Mouse (Mus musculus): ENCODE measurements around the gene Gmeb2. TPM values are rescaled to one million over a fixed set of nuclear protein-coding genes. Genes with fewer than 3 reads are reported as not detected.
A peak's percentile ranks its signal among the peaks of the same experiment; 100 is the strongest.

Gene Gmeb2
- total RNA-seq, 2 experiments from 2014 or later: 6.6 to 6.8 TPM

DNA sequence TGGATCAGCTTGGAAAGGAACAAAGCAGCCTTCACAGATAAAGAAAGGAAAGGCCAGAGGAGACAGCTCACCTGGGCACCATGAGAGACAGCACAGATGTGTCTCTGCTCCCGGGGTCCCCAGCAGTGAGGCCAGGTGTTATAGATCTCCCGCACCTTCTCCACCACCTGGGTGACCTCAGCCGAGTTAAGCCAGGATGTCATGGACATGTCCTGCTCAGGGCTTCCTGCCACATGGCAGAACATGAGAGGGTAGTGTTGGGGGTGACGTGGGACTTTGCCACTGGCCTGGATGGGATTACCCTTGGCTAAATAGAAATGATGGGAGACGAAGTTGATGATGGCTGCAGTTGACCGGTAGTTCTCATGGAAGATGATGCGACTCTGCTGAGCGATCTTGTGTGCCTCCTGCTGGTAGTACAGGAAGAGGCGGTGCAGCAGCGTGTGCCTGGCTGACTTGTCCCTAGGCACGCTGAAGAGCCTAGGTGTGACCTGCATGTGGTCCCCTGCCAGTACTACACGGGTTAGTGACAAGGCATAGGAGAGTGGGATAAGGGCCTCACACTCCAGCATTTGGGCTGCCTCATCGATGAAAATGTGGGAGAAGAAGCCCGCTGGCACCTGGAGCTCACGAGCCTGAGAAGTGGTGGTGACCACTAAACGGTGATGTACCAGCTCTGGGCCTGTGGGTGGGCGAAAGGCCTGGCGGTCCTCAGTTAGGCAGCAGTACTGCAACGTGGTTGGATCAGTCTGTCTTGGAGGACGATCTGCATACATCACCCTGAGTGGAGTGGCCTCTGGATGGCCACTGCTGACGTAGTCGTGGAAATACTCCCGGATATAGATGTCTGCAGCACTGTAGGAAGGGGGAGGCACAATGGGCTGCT, 51.9 kb downstream of the Gmeb2 start:
- intact Hi-C loops (cut with DNase I; ENCODE audit: low total_unique reads): no loop called here
- no peak for DNase-seq

DNA sequence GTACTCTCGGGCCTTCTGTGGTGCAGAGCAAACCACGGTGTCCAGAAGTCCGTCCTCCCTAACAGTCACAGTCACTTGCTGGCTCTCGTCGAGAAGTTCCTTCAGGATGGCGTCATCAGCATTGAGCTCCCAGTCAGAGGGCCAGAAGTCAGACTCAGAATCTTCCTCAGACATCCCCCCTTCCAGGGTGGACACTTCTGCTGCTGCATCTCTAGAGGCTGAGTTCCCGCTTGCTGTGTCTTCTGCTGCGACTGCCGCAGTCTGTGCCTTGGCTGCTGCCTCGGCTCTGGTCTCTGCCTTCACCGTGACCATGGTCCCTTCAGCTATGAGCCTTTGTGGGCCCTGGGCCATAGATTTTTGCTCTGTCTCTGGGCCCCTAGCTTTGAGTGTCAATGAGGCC, 53.2 kb downstream of the Gmeb2 start:
- DNase-seq: no peak
- intact Hi-C loops (cut with DNase I; ENCODE audit: low total_unique reads): no loop called here

DNA sequence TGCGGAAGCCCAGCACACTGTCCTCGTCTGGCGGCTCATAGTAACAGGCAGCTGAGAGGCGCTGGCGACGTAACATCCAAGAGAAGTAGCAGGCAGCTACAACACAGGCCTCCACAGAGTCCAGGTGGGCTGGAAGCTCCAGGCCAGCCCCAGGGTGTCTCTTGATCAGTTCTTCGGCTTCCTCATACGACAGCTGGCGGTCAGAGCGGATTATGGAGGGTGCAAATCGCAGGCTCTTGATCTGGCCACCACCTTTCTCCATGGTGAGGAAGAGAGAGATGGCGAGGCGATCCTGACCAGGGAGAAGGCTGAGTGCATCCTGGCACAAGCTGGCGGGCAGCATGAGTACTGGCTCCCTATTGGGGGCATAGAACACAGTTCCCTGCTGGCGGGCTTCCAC, 54.4 kb downstream of the Gmeb2 start:
- DNase-seq: no peak
- intact Hi-C loops (cut with DNase I; ENCODE audit: low total_unique reads): no loop called here

DNA sequence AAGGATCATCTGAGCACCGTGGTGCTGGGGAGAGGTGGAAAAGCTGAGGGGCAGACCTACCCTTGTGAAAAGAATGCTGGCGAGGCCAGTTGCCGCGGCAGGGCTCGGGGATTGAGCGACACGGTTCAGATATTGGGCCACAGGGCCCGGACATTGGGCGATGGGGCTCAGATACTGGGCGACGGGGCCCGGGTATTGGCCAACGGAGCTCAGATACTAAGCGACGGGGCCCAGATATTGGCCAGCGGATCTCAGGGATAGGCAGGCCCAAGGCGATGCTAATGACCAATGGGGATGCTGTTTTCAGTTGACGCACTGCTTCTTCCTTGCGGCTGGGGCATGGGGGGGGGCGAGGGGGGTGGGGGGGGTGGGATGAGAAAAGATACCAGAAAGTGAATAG, 56.7 kb downstream of the Gmeb2 start:
- intact Hi-C loops (cut with DNase I; ENCODE audit: low total_unique reads): no loop called here
- DNase-seq: no peak

DNA sequence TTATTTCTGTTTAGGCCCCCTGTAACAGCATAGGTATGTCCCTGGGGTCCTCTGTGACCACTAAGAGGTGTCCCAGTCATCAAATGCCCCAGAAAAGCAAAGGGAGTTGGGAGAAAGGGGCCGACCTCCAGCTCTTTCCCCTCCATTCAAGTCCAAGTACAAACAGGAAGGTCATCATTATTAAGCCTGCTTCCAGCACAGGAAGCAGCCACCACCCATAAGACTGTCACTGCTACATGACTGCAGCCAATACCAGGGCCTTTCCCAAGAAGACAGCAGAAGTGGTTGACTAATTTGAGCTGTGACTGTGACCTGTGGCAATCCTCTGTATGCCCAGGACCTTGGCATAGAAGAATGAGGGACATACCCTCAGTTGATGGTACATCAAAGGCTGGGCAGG, 59.5 kb downstream of the Gmeb2 start:
- intact Hi-C loops (cut with DNase I; ENCODE audit: low total_unique reads): no loop called here
- DNase-seq: no peak

DNA sequence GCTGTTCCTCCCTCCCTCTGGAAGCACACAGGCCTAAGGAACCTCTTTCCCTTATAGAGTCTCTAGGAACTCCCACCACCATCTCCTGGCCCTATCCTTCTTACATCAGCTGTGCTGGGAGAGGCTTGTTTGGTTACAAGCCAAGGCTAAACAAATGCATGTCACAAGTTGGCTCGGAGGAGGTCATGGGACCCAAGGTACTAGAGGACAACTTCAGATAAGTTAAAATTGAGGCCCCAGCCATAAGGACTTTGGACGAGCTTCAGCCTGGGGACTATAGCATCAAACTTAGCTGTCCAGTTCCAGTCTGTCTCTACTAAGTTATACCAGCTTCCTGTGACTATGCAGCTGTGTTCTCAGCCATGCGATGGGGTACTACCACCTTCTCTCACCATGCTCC, 60.7 kb downstream of the Gmeb2 start:
- intact Hi-C loops (cut with DNase I; ENCODE audit: low total_unique reads): no loop called here
- no peak for DNase-seq

DNA sequence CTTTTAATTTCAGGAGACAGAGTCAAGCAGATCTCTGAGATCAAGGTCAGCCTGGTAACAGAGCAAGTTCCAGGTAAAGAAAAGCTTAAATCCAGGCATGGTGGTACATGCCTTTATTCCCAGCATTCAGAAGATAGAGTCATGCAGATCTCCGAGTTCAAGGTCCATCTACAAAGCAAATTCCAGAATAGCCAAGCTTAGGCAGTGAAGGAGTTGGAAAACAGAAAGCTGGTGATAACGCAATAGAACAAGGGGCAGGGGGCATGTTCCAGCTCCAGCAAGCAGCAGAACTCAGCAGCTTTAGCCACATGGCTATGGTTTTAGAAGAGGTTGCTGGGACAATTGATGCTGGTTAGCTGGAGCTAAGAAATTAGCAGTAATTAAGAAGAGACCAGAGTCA, 62.8 kb downstream of the Gmeb2 start:
- no peak for DNase-seq
- intact Hi-C loops (cut with DNase I; ENCODE audit: low total_unique reads): no loop called here

DNA sequence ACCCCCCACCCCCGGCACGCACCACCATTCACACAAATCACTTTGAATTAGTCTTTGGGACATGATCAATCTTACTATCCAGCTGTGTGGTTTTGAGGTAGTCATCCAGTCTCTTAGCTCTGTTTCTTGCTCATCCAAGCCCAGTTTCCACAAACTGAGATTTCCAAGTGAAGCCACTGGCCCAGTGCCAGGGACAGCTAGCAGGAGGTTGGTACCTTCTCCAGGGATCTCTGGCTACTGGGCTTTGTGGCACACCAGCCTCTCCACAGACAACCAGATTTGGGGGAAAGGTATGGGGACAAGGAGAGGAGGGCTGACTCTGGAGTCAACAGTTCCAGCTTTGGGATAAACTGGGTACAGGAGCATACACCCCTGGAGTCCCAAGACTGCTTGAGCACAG, 67.5 kb downstream of the Gmeb2 start:
- intact Hi-C loops (cut with DNase I; ENCODE audit: low total_unique reads): no loop called here
- no peak for DNase-seq

DNA sequence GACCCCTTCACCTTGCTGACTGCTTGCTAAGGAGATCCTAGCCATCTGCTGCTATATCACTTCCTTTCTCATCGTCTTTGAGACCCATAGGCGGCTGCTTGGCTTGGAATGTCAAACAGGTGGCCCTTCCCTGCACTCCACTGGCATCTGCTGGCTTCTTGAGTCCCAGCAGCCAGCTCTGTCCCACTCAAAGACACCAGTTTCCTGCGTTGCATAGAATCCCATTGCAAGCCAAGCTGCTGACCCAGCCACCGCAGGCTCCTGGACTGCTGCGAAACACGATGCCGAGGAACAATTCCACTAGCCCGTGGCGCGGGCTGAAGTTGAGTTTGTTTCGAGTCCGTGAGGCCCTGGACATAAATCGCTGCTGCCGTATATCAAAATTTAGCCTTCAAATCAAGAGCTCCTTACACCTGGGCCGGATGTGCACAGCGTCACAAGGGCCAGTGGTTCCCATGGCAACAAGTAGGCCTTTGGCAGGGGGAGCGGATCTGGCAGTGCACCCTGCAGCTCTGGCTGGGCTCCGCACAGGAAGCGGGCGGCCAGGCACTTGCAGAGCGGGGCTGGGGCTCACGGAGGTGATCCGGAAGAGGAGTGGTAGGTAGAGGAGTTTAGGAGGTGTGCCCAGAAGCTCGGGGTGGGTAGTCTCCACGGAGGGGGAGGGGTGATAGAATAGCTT, 68.2 kb downstream of the Gmeb2 start, which contains the start of gene Fndc11:
Gene Fndc11 (plus strand): TSS at position 476 of the 679 bp plus-strand sequence.
- intact Hi-C loops (cut with DNase I; ENCODE audit: low total_unique reads): no loop called here
- peak; percentile 75 for DNase-seq

DNA sequence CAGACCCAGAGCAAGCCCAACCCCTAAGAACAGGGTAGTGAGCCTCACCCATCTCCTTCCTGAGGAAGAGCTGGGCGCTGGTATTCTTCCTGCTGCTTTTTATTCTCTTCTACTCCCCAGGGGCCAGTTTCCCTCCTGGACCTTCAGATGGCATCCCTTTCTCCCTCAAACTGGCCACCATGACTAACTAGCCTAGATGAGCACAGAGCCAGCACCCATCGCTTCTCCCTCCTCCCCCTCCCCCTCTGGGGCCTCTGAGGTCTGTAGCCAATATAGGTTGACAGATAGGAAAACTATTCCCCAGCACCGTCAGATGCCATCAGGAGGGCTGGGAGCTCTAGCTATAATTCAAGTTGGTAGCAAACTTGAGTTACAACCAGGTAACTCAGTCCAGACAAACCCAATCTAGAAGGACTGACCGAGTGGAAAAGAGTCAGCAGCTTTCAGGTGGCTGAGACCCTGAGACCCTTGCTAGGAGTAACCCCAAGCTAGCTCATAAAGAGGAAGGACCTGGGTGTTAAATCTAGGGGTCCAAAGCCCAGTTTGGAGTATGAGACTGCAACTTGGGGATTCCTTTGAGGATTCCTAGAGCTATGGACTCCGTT, 68.9 kb downstream of the Gmeb2 start:
- intact Hi-C loops (cut with DNase I; ENCODE audit: low total_unique reads): no loop called here
- DNase-seq: no peak

DNA sequence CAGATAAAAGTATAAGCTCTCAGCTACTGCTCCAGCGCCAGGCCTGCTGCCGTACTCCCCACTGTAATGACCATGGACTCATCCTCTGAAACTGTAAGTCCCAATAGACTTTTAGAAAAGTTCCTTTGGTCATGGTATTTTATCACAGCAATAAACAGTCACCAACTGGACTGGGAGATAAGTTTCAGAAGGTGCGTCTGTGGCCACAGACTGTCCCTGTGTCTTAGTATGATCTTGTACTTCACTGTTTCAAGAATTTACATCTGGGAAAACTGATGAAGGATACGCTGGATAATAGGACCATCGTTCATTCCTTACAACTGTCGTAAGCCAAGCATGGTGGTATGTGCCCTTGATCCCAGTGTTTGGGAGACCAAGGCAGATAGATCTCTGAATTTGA, 71.8 kb downstream of the Gmeb2 start:
- no peak for DNase-seq
- intact Hi-C loops (cut with DNase I; ENCODE audit: low total_unique reads): no loop called here

DNA sequence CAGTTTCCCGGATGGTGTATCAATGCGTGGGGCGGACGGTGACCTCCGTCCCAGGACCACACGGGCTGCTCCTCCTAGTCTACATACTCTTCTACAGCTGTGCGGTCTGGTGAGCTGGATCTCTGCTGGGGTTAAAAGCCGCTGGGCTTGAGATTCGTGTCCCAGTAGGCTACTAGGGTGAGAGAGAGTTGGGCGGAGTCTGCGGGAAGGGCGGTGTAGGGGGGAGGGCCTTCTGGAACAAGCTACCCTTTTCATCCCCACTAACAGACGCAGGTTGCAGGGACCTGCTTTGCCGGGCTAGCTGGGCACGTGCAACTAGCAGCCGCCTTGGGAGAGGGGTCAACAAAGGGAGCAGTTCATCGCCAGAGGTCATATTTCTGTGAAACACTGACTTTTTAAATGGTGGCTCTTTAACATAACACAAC, 74.8 kb downstream of the Gmeb2 start, which contains the start of gene Srms:
Gene Srms (minus strand): TSS at position 165 of the 425 bp plus-strand sequence.
- intact Hi-C loops (cut with DNase I; ENCODE audit: low total_unique reads): no loop called here
- no peak for DNase-seq

DNA sequence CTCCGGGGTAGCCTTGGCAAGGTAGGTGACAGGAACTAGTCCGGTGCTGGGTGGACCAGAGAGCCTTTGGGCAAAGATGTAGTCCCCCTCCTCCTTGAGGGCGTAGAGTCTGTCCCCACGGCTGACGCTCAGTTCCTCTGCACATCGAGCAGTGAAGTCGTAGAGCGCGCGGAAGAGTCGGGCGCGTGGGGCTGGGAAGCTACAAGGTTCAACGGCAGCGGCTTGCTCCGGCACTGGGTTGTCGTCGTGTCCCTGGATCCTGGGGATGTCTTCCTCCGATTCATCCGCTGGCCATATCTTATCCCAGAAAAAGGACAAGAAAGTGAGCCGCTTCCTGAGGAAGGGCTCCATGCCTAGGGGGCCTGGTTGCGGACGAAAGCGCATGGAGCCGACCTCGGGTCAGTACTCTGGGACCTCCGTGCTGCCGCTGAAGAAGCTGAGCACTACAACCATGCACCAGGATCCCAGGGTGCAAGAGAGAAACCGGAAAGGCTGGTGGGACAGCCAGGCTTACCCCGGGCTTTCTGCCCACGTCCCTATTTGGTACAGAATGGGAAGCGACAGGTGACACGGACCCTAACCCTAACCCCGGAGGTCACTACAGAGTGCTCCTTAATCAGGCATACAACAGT, 75.3 kb downstream of the Gmeb2 start:
- DNase-seq: no peak
- intact Hi-C loops (cut with DNase I; ENCODE audit: low total_unique reads): no loop called here

DNA sequence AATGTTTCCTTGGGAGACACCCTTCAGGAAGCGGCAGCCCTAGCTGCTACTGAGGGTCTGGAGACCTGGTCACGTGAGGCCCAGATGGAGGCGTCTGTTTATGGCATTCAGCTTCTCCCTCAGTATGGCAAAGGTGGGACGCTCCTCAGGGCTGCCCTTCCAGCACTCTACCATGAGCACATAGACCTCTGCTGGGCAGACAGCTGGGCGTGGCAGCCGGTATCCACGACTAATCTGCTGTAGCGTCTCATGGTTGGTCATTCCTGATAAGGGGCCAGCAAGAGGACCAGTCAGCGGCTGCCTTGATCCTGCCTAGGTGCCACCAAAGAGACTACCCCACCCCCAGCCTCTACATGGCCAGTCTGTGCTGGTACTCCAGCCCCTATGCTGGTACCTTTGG, 81.7 kb downstream of the Gmeb2 start:
- intact Hi-C loops (cut with DNase I; ENCODE audit: low total_unique reads): no loop called here

DNA sequence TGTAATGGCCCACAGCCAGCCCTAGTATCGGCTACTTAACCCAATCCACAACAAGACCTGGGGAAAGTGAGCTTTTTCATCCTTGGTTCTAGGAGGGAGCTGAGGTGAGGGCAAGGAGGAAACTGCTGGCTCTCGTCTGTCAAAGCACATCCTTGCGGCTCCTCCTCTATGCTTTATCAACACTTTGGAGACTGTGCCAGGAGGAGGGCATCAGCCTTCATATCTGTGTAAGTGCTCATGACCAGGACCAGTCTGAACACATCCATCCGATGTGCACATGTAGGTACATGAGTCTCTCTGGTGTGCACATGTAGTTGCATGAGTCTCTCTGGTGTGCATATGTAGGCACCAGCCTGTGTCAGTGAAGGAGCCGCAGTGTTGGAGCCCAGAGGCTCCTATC, 82.2 kb downstream of the Gmeb2 start:
- no peak for DNase-seq
- intact Hi-C loops (cut with DNase I; ENCODE audit: low total_unique reads): no loop called here

More for the DNA sequence above, 81.7 kb downstream of the Gmeb2 start:
- DNase-seq: no peak

DNA sequence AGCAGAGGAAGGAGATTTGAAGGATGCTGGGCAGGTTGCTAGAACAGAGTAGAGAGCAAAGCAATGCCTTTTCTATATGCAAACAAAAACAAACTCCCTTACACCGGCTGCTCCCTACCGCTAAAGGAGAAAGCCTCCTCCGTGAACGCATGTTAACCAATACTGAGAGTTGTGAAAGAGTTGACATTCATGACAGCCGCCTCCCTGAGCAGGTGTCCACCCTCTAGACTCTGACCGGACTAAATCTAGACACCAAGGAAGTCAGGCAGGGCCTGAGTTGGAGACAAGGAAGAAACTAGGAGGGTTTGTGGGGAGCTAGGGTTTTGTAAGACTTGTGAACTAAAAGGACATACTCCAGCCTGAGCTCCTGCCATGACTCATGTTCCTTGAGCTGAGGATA, 84.9 kb downstream of the Gmeb2 start:
- DNase-seq: no peak
- intact Hi-C loops (cut with DNase I; ENCODE audit: low total_unique reads): no loop called here

DNA sequence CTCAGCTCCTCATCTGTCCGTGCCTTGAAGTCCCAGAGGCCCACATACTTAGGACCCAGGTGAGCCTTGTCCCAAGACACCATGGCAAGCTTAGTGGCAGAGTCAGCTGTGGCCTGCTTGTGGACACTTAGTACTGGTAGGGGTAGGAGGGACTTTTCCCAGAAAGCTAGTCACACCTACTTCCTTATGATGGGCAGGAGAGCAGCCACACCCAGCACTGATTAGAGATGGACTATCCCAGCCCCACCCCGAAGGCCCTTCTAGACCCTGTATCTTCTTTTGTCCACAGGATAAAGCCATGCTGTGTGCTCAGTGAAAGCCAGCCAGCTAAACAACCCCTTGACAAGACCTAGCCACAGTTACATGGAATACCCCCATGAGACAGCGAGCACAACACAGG, 85.4 kb downstream of the Gmeb2 start, which contains the start of gene Ptk6:
Gene Ptk6 (minus strand): TSS at position 368 of the 400 bp plus-strand sequence.
- intact Hi-C loops (cut with DNase I; ENCODE audit: low total_unique reads): no loop called here

DNA sequence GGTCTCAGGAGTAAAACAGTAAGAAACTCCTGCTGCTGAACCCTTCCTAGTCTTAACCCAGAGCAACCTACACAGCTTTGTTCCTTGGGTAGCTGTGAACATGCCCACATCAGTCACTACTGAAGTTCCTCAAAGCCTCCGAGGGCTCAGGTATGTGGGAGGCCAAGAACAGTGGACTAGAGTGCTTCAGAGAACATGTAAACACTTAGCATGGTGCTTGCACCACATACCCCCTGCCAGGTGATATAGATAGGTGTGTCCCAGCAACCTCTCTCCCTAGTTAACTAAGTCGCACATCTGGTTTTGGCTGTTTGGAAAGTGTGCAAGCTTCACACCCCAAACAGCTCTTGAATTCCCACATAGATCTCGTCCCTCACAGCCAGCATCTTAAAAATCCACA, 86.2 kb downstream of the Gmeb2 start:
- intact Hi-C loops (cut with DNase I; ENCODE audit: low total_unique reads): no loop called here
- no peak for DNase-seq

More for the DNA sequence above, 85.4 kb downstream of the Gmeb2 start, which contains the start of gene Ptk6:
- no peak for DNase-seq
